In genomic region chr13:81352296-81352695, GRCm38 (mm10) we compare ENCODE assay signal across 8 mouse cellular contexts.
DNase-seq lines count a peak whose midpoint lies in the region; ATAC-seq and TF ChIP-seq lines count a peak whose summit lies in the region.

No protein-coding gene starts in this region.

- H3K9ac ChIP-seq in lung, embryonic 15.5 days = no peak overlapping the region

- H3K27ac ChIP-seq in lung, embryonic 15.5 days = peak overlapping the region; percentile 87

- H3K4me3 ChIP-seq in lung, embryonic 15.5 days = no peak overlapping the region

- ATAC-seq in lung, embryonic 15.5 days (ENCODE audit: borderline replicate concordance, extremely low read depth, low FRiP score, low TSS enrichment) = peak; percentile 86
- no peak for ATAC-seq in erythroid progenitor cell, adult 5-6 weeks (replicated peaks; ENCODE audit: low FRiP score, poor library complexity, severe bottlenecking)

- no peaks in the 10 kb centered on the region for H3K27me3 ChIP-seq in lung, embryonic 15.5 days

- H3K36me3 ChIP-seq in lung, embryonic 15.5 days = no peaks in the 10 kb centered on the region

- peak overlapping the region; percentile 57 for H3K4me2 ChIP-seq in lung, embryonic 15.5 days

- TF ChIP-seq CTCF in brain, embryonic 14.5 days (IDR thresholded peaks at IDR 0.05; ENCODE audit: borderline replicate concordance, extremely low read depth, insufficient read depth, insufficient read length) = no peak

- intact Hi-C loops in heart, postnatal 36 days (cut with DNase I) = loop anchor here (5.0 kb wide), 1 partner anchor 470 kb away; the partner anchor contains the start of gene Arrdc3

- no peak for TF ChIP-seq POLR2A in brain, embryonic 14.5 days (IDR thresholded peaks at IDR 0.05; ENCODE audit: borderline replicate concordance, extremely low read depth, insufficient read depth, insufficient read length, poor library complexity, severe bottlenecking)

- no peaks in the 10 kb centered on the region for H3K9me3 ChIP-seq in lung, embryonic 15.5 days

- H3K4me1 ChIP-seq in lung, embryonic 15.5 days = peaks cover 12% of the 10 kb centered on the region

- DNase-seq in T-cell, adult 2 months (ENCODE audit: low spot score) = peak; percentile 39
- DNase-seq in brain, embryonic 14.5 days (ENCODE audit: low read depth) = peak; percentile 50
- DNase-seq in heart, postnatal 36 days = peak; percentile 51 to 52
- DNase-seq in spleen, postnatal 4 days (ENCODE audit: low spot score in 2 of 2) = no peak
- DNase-seq in layer of hippocampus, adult 9-10 months (ENCODE audit: low spot score) = no peak
- no peak for DNase-seq in layer of hippocampus, postnatal 14 days (ENCODE audit: low spot score in 2 of 2)

- 31% methylated on average over 11 of the region's 11 CpGs for WGBS in lung, embryonic 15.5 days

Comparison
In these comparisons a context has a peak if more than half of its experiments do, and no peak if none do; other contexts are left out.
1. DNase-seq: peak in T-cell, adult 2 months (single experiment), brain, embryonic 14.5 days (single experiment) and heart, postnatal 36 days (2 of 2); none in spleen, postnatal 4 days (0 of 2), layer of hippocampus, adult 9-10 months (single experiment) and layer of hippocampus, postnatal 14 days (0 of 2).